29 mouse cellular contexts compared by ENCODE assay signal in genomic region chr3:130090460-130090859, GRCm38 (mm10). TPM values are rescaled to one million over a fixed set of nuclear protein-coding genes. Genes with fewer than 3 reads are reported as not detected.
DNase-seq lines count a peak whose midpoint lies in the region; ATAC-seq and TF ChIP-seq lines count a peak whose summit lies in the region.
"Had no signal": no experiment of that assay in that cellular context is flagged by ENCODE, and none has a peak within 500 bp of the region (broad histone marks: within the 10 kb centered on the region; RNA-seq: fewer than 3 reads in every experiment).

No protein-coding gene starts in this region.

- 0 out of 2 replicates have a peak, but pooled peaks have one; percentile 22 for ATAC-seq in forebrain, embryonic 16.5 days
- no peak for ATAC-seq in hindbrain, postnatal 0 days
- no peak for ATAC-seq in hindbrain, embryonic 14.5 days (ENCODE audit: low FRiP score)
- ATAC-seq: intestine, postnatal 0 days; Patski had no signal

- DNase-seq in cerebellum, postnatal 10 days = peak; percentile 6 to 13
- no peak for DNase-seq in cerebellum, postnatal 4 days (ENCODE audit: low spot score in 2 of 2)
- no peak for DNase-seq in forebrain, embryonic 10.5 days (ENCODE audit: extremely low spot score, low spot score)
- DNase-seq in hindbrain, postnatal 0 days (ENCODE audit: low spot score) = peak; percentile 28
- DNase-seq in hindbrain, embryonic 14.5 days (ENCODE audit: low spot score) = no peak
- peak; percentile 9 for DNase-seq in MEL (ENCODE audit: low read depth, low spot score)
- no peak for DNase-seq in right cerebral cortex, postnatal 4 days
- DNase-seq: adrenal gland, postnatal 10 days; adrenal gland, postnatal 36 days; cerebellum, adult 11-12 months; cerebellum, adult 8-10 months; cerebellum, postnatal 14 days; gastrocnemius, postnatal 10 days; gastrocnemius, postnatal 36 days; heart, adult 2 months; heart, postnatal 10 days; heart, postnatal 36 days; kidney, adult 2 months had no signal

- no peaks in the 10 kb centered on the region for H3K79me2 ChIP-seq in MEL (ENCODE audit: control insufficient read depth, insufficient read depth, low read length, poor library complexity)

- no peaks in the 10 kb centered on the region for H3K9me3 ChIP-seq in forebrain, embryonic 16.5 days (ENCODE audit: control insufficient read depth, low read length)
- no peaks in the 10 kb centered on the region for H3K9me3 ChIP-seq in forebrain, embryonic 10.5 days
- no peaks in the 10 kb centered on the region for H3K9me3 ChIP-seq in hindbrain, postnatal 0 days (ENCODE audit: low read length)
- no peaks in the 10 kb centered on the region for H3K9me3 ChIP-seq in hindbrain, embryonic 14.5 days (ENCODE audit: control insufficient read depth, low read length)
- H3K9me3 ChIP-seq in MEL (replicated peaks; ENCODE audit: insufficient read depth, low read length) = no peaks in the 10 kb centered on the region
- H3K9me3 ChIP-seq: embryonic facial prominence, embryonic 12.5 days; embryonic facial prominence, embryonic 15.5 days; heart, embryonic 15.5 days; hindbrain, embryonic 10.5 days; hindbrain, embryonic 13.5 days had no signal

- TF ChIP-seq POLR2A in MEL (IDR thresholded peaks at IDR 0.05; ENCODE audit: control insufficient read depth in 1 of 2, insufficient read depth in 1 of 2, low read depth in 1 of 2, low read length in 2 of 2, poor library complexity in 1 of 2) = no peak

- no peak overlapping the region for H3K4me2 ChIP-seq in forebrain, embryonic 16.5 days (ENCODE audit: low read length)
- no peak overlapping the region for H3K4me2 ChIP-seq in hindbrain, postnatal 0 days (ENCODE audit: low read depth, low read length)
- H3K4me2 ChIP-seq in hindbrain, embryonic 14.5 days (replicated peaks) = no peak overlapping the region
- H3K4me2 ChIP-seq: embryonic facial prominence, embryonic 12.5 days; embryonic facial prominence, embryonic 15.5 days; heart, embryonic 12.5 days; heart, embryonic 15.5 days; hindbrain, embryonic 13.5 days had no signal

- H3K27me3 ChIP-seq in forebrain, embryonic 16.5 days (replicated peaks; ENCODE audit: control insufficient read depth, insufficient read depth, low read length) = no peaks in the 10 kb centered on the region
- no peaks in the 10 kb centered on the region for H3K27me3 ChIP-seq in forebrain, embryonic 10.5 days (ENCODE audit: poor library complexity, severe bottlenecking)
- H3K27me3 ChIP-seq in hindbrain, postnatal 0 days (ENCODE audit: insufficient read depth, low read length) = no peaks in the 10 kb centered on the region
- no peaks in the 10 kb centered on the region for H3K27me3 ChIP-seq in hindbrain, embryonic 14.5 days (ENCODE audit: control insufficient read depth, insufficient read depth, low read length)
- peaks cover 0 to 2% of the 10 kb centered on the region in 2 experiments; a peak in 2 of 4 replicates for H3K27me3 ChIP-seq in MEL (ENCODE audit: control insufficient read depth in 1 of 2, insufficient read depth in 2 of 2, low read length in 2 of 2)
- H3K27me3 ChIP-seq: embryonic facial prominence, embryonic 12.5 days; hindbrain, embryonic 13.5 days; Patski had no signal

- no peak overlapping the region for H3K27ac ChIP-seq in forebrain, embryonic 16.5 days (ENCODE audit: low read length)
- no peak overlapping the region for H3K27ac ChIP-seq in forebrain, embryonic 10.5 days
- no peak overlapping the region for H3K27ac ChIP-seq in hindbrain, postnatal 0 days
- no peak overlapping the region for H3K27ac ChIP-seq in hindbrain, embryonic 14.5 days
- no peak overlapping the region for H3K27ac ChIP-seq in MEL (ENCODE audit: control insufficient read depth, low read depth, low read length)
- H3K27ac ChIP-seq: embryonic facial prominence, embryonic 12.5 days; embryonic facial prominence, embryonic 15.5 days; heart, adult 2 months; heart, embryonic 15.5 days; hindbrain, embryonic 10.5 days; hindbrain, embryonic 13.5 days had no signal

- TF ChIP-seq RAD21 in MEL (IDR thresholded peaks at IDR 0.05; ENCODE audit: low read depth, low read length) = no peak

- no peak overlapping the region for H3K4me3 ChIP-seq in forebrain, embryonic 16.5 days (replicated peaks; ENCODE audit: low read length)
- no peak overlapping the region for H3K4me3 ChIP-seq in forebrain, embryonic 10.5 days
- no peak overlapping the region for H3K4me3 ChIP-seq in hindbrain, postnatal 0 days (ENCODE audit: low read length)
- no peak overlapping the region for H3K4me3 ChIP-seq in hindbrain, embryonic 14.5 days (replicated peaks; ENCODE audit: low read length)
- no peak overlapping the region for H3K4me3 ChIP-seq in MEL (ENCODE audit: control insufficient read depth in 1 of 2, insufficient read depth in 1 of 2, low read depth in 2 of 2, low read length in 2 of 2)
- H3K4me3 ChIP-seq: embryonic facial prominence, embryonic 12.5 days; embryonic facial prominence, embryonic 15.5 days; heart, adult 2 months; heart, embryonic 12.5 days; heart, embryonic 15.5 days; hindbrain, embryonic 10.5 days; hindbrain, embryonic 13.5 days had no signal

- no peaks in the 10 kb centered on the region for H3K36me3 ChIP-seq in forebrain, embryonic 16.5 days (ENCODE audit: control insufficient read depth, insufficient read depth)
- H3K36me3 ChIP-seq in forebrain, embryonic 10.5 days (replicated peaks) = no peaks in the 10 kb centered on the region
- no peaks in the 10 kb centered on the region for H3K36me3 ChIP-seq in hindbrain, postnatal 0 days (ENCODE audit: insufficient read depth, low read length)
- no peaks in the 10 kb centered on the region for H3K36me3 ChIP-seq in hindbrain, embryonic 14.5 days (replicated peaks; ENCODE audit: control insufficient read depth, insufficient read depth)
- H3K36me3 ChIP-seq in MEL (ENCODE audit: control insufficient read depth in 1 of 2, insufficient read depth in 2 of 2, low read length in 2 of 2) = no peaks in the 10 kb centered on the region
- H3K36me3 ChIP-seq: embryonic facial prominence, embryonic 12.5 days; embryonic facial prominence, embryonic 15.5 days; heart, embryonic 12.5 days; heart, embryonic 15.5 days; hindbrain, embryonic 10.5 days; hindbrain, embryonic 13.5 days had no signal

- H3K4me1 ChIP-seq in forebrain, embryonic 16.5 days (replicated peaks; ENCODE audit: control insufficient read depth, insufficient read depth, low read length) = no peaks in the 10 kb centered on the region; the same call in 1 of the 2 replicates
- H3K4me1 ChIP-seq in forebrain, embryonic 10.5 days = no peaks in the 10 kb centered on the region; the same call in 1 of the 2 replicates
- H3K4me1 ChIP-seq in hindbrain, postnatal 0 days (ENCODE audit: insufficient read depth, low read length) = no peaks in the 10 kb centered on the region
- H3K4me1 ChIP-seq in hindbrain, embryonic 14.5 days (replicated peaks; ENCODE audit: control insufficient read depth, insufficient read depth, low read length) = no peaks in the 10 kb centered on the region
- H3K4me1 ChIP-seq in MEL (ENCODE audit: control insufficient read depth in 1 of 2, insufficient read depth in 2 of 2, low read length in 2 of 2) = no peaks in the 10 kb centered on the region
- H3K4me1 ChIP-seq: heart, embryonic 12.5 days; hindbrain, embryonic 10.5 days; hindbrain, embryonic 13.5 days had no signal

- no peak for TF ChIP-seq CTCF in hindbrain, postnatal 0 days (IDR thresholded peaks at IDR 0.05; ENCODE audit: low read depth)
- no peak for TF ChIP-seq CTCF in MEL (IDR thresholded peaks at IDR 0.05 in 2 of 3, conservative IDR thresholded peaks at IDR 0.05 in 1 of 3; ENCODE audit: control insufficient read depth in 1 of 3, insufficient read depth in 1 of 3, low read depth in 2 of 3, low read length in 3 of 3, poor library complexity in 1 of 3, severe bottlenecking in 1 of 3)

- TF ChIP-seq EP300 in MEL (IDR thresholded peaks at IDR 0.05; ENCODE audit: low read depth in 1 of 2, low read length in 2 of 2) = no peak

- WGBS in forebrain, embryonic 16.5 days = 43% methylated on average over 9 of the region's 9 CpGs
- WGBS in forebrain, embryonic 10.5 days = 96% methylated on average over 9 of the region's 9 CpGs
- WGBS in hindbrain, postnatal 0 days = 60% methylated on average over 9 of the region's 9 CpGs
- 71% methylated on average over 9 of the region's 9 CpGs for WGBS in hindbrain, embryonic 14.5 days

- no peak overlapping the region for H3K9ac ChIP-seq in forebrain, embryonic 16.5 days (replicated peaks; ENCODE audit: low read depth, low read length)
- no peak overlapping the region for H3K9ac ChIP-seq in hindbrain, postnatal 0 days (replicated peaks; ENCODE audit: low read length)
- no peak overlapping the region for H3K9ac ChIP-seq in hindbrain, embryonic 14.5 days
- no peak overlapping the region for H3K9ac ChIP-seq in MEL (ENCODE audit: control insufficient read depth, low read depth, low read length, poor library complexity, severe bottlenecking)
- H3K9ac ChIP-seq: embryonic facial prominence, embryonic 12.5 days; embryonic facial prominence, embryonic 15.5 days; heart, embryonic 12.5 days; heart, embryonic 15.5 days; hindbrain, embryonic 13.5 days had no signal

TF ChIP-seq in MEL, 35 proteins besides CTCF, POLR2A, EP300 and RAD21 (continues in another document):
- no peak for TF ChIP-seq TCF12 (IDR thresholded peaks at IDR 0.05; ENCODE audit: low read depth, low read length)
- no peak for TF ChIP-seq BHLHE40 (IDR thresholded peaks at IDR 0.05; ENCODE audit: borderline replicate concordance, low read depth, low read length)
- no peak for TF ChIP-seq ZC3H11A (IDR thresholded peaks at IDR 0.05; ENCODE audit: low read depth, low read length)
- no peak for TF ChIP-seq JUND (IDR thresholded peaks at IDR 0.05; ENCODE audit: low read depth, low read length)

RNA-seq across cellular contexts. Expression of gene Sec24b, which starts 29.1 kb away (rescaled TPM):
- polyA plus RNA-seq in forebrain, embryonic 16.5 days (2015; fragmentation: Nextera tagmentation; extraction: Ambion mirVana) = 30.7 and 33.6 TPM in 2 replicates
- polyA plus RNA-seq in forebrain, embryonic 10.5 days (2016; fragmentation: Nextera tagmentation; extraction: Ambion mirVana) = 36.1 and 36.6 TPM in 2 replicates
- total RNA-seq in hindbrain, postnatal 0 days (2014; rRNA removed) = 34.8 and 39.7 TPM in 2 replicates
- polyA plus RNA-seq in hindbrain, postnatal 0 days (2015; fragmentation: Nextera tagmentation; extraction: Ambion mirVana) = 22.1 and 34.0 TPM in 2 replicates
- polyA plus RNA-seq in hindbrain, embryonic 14.5 days (2014; fragmentation: Nextera tagmentation; extraction: Ambion mirVana) = 35.0 and 38.5 TPM in 2 replicates
- total RNA-seq in MEL (2012; rRNA removed) = 18.6 and 29.2 TPM in 2 replicates
- polyA plus RNA-seq in MEL (2012; ENCODE audit: insufficient read depth in 1 of 2, insufficient read length in 2 of 2, low read depth in 1 of 2, low replicate concordance in 2 of 2, missing spikeins in 1 of 2) = 10 to 100 TPM; 54.4 to 56.3 TPM

RNA-seq across cellular contexts. Expression of gene Col25a1, which starts 40.8 kb away (rescaled TPM):
- 4.1 and 6.3 TPM in 2 replicates for polyA plus RNA-seq in forebrain, embryonic 16.5 days (2015; fragmentation: Nextera tagmentation; extraction: Ambion mirVana)
- 2.3 and 2.4 TPM in 2 replicates for polyA plus RNA-seq in forebrain, embryonic 10.5 days (2016; fragmentation: Nextera tagmentation; extraction: Ambion mirVana)
- total RNA-seq in hindbrain, postnatal 0 days (2014; rRNA removed) = 15.7 and 17.8 TPM in 2 replicates
- 3.9 and 4.2 TPM in 2 replicates for polyA plus RNA-seq in hindbrain, postnatal 0 days (2015; fragmentation: Nextera tagmentation; extraction: Ambion mirVana)
- polyA plus RNA-seq in hindbrain, embryonic 14.5 days (2014; fragmentation: Nextera tagmentation; extraction: Ambion mirVana) = 6.3 and 8.1 TPM in 2 replicates
- not detected in 2 replicates for total RNA-seq in MEL (2012; rRNA removed)
- polyA plus RNA-seq in MEL (2012; ENCODE audit: insufficient read depth in 1 of 2, insufficient read length in 2 of 2, low read depth in 1 of 2, low replicate concordance in 2 of 2, missing spikeins in 1 of 2) = not detected
- total RNA-seq: common myeloid progenitor, adult 5-6 weeks; granulocyte monocyte progenitor cell, adult 5-6 weeks had no signal

Comparison
In these comparisons a context has a peak if more than half of its experiments do, and no peak if none do; other contexts are left out.
1. DNase-seq: peak in cerebellum, postnatal 10 days (2 of 2), hindbrain, postnatal 0 days (single experiment) and MEL (single experiment); none in cerebellum, postnatal 4 days (0 of 2), forebrain, embryonic 10.5 days (single experiment), hindbrain, embryonic 14.5 days (single experiment) and right cerebral cortex, postnatal 4 days (single experiment).